ENCODE assay signal across 36 mouse cellular contexts in genomic region chr2:90928566-90928965, GRCm38 (mm10). TPM values are rescaled to one million over a fixed set of nuclear protein-coding genes. Genes with fewer than 3 reads are reported as not detected.
"Had no signal": no experiment of that assay in that cellular context is flagged by ENCODE, and none has a peak within 500 bp of the region (broad histone marks: within the 10 kb centered on the region; RNA-seq: fewer than 3 reads in every experiment).

No protein-coding gene starts in this region.

- H3K27ac ChIP-seq: heart, embryonic 10.5 days; heart, embryonic 13.5 days; heart, embryonic 15.5 days; hindbrain, embryonic 10.5 days; hindbrain, embryonic 12.5 days; hindbrain, embryonic 13.5 days; hindbrain, embryonic 14.5 days; hindbrain, embryonic 15.5 days; hindbrain, postnatal 0 days; intestine, embryonic 15.5 days; kidney, embryonic 15.5 days; kidney, postnatal 0 days; layer of hippocampus, adult 2 months had no signal

- DNase-seq: heart, postnatal 10 days; heart, postnatal 14 days; heart, postnatal 36 days; heart, postnatal 4 days; kidney, adult 11 months; kidney, adult 18-20 months; kidney, adult 2 months; kidney, adult 8-10 months; kidney, adult 9 months; kidney, postnatal 10 days; kidney, postnatal 14 days; kidney, postnatal 25 days; kidney, postnatal 36 days; kidney, postnatal 4 days; layer of hippocampus, adult 9-11 months; layer of hippocampus, postnatal 36 days had no signal

- H3K4me2 ChIP-seq: heart, embryonic 11.5 days; heart, embryonic 12.5 days; heart, embryonic 13.5 days; heart, embryonic 15.5 days; hindbrain, embryonic 12.5 days; hindbrain, embryonic 13.5 days; hindbrain, embryonic 14.5 days; hindbrain, embryonic 15.5 days; intestine, embryonic 15.5 days; kidney, embryonic 15.5 days had no signal

- H3K4me3 ChIP-seq: heart, embryonic 10.5 days; heart, embryonic 12.5 days; heart, embryonic 13.5 days; heart, embryonic 15.5 days; hindbrain, embryonic 10.5 days; hindbrain, embryonic 12.5 days; hindbrain, embryonic 13.5 days; hindbrain, embryonic 15.5 days; intestine, embryonic 15.5 days; kidney, embryonic 15.5 days; layer of hippocampus, adult 2 months had no signal

- H3K36me3 ChIP-seq: heart, embryonic 10.5 days; heart, embryonic 12.5 days; heart, embryonic 13.5 days; heart, embryonic 15.5 days; hindbrain, embryonic 10.5 days; hindbrain, embryonic 12.5 days; hindbrain, embryonic 13.5 days; hindbrain, embryonic 15.5 days; intestine, embryonic 15.5 days; kidney, embryonic 15.5 days had no signal

- ATAC-seq: hindbrain, embryonic 16.5 days; hindbrain, postnatal 0 days; inflammation-experienced regulatory T-cells, adult 6 months; intestine, embryonic 15.5 days; intestine, embryonic 16.5 days; intestine, postnatal 0 days had no signal

- H3K27me3 ChIP-seq: heart, embryonic 15.5 days; hindbrain, embryonic 12.5 days; hindbrain, embryonic 13.5 days; hindbrain, embryonic 15.5 days; intestine, embryonic 15.5 days; kidney, embryonic 15.5 days had no signal

- H3K9me3 ChIP-seq: heart, embryonic 10.5 days; heart, embryonic 12.5 days; heart, embryonic 13.5 days; heart, embryonic 15.5 days; hindbrain, embryonic 10.5 days; hindbrain, embryonic 12.5 days; hindbrain, embryonic 13.5 days; hindbrain, embryonic 15.5 days; intestine, embryonic 15.5 days; kidney, embryonic 15.5 days had no signal

- H3K9ac ChIP-seq: heart, embryonic 12.5 days; heart, embryonic 13.5 days; heart, embryonic 15.5 days; hindbrain, embryonic 12.5 days; hindbrain, embryonic 13.5 days; hindbrain, embryonic 14.5 days; hindbrain, embryonic 15.5 days; intestine, embryonic 15.5 days; kidney, embryonic 15.5 days had no signal

- H3K4me1 ChIP-seq: heart, embryonic 10.5 days; heart, embryonic 12.5 days; heart, embryonic 13.5 days; heart, embryonic 15.5 days; hindbrain, embryonic 10.5 days; hindbrain, embryonic 12.5 days; hindbrain, embryonic 13.5 days; hindbrain, embryonic 15.5 days; intestine, embryonic 15.5 days; kidney, embryonic 15.5 days had no signal

RNA-seq across cellular contexts. Expression of gene C1qtnf4, which starts 42.9 kb away (rescaled TPM):
- total RNA-seq: hematopoietic stem cell, adult 5-6 weeks had no signal
